Mouse (Mus musculus) lung, postnatal 0 days (tissue): ENCODE results near the gene Kyat1. TPM values are rescaled to one million over a fixed set of nuclear protein-coding genes. Genes with fewer than 3 reads are reported as not detected.

Experiments used
- ATAC-seq: fragments of 200-750 bp; cut with Nextera tagmentation; 2 replicates; pipeline ENCODE4 v1.8.0; 2017; ENCODE audit warnings: moderate library complexity
- DNase-seq: peaks from one replicate; pipeline ENCODE4 v3.0.0-alpha.2; 2016; ENCODE audit warnings: low spot score
- H3K27ac ChIP-seq: fragments of 300-500 bp; sonication (generic); 2 replicates; pipeline ENCODE4 v1.5.1; 2014; ENCODE audit warnings: antibody characterized with exemption, mild to moderate bottlenecking, low read length, mixed read lengths
- H3K27me3 ChIP-seq: fragments of 300-500 bp; sonication (generic); replicated peaks from 2 replicates; pipeline ENCODE4 v1.6.1; 2014; ENCODE audit warnings: low read length, mixed read lengths; ENCODE audit not compliant: insufficient read depth
- H3K36me3 ChIP-seq: fragments of 300-500 bp; sonication (generic); 2 replicates; pipeline ENCODE4 v1.6.1; 2014; ENCODE audit warnings: low read length, mixed read lengths; ENCODE audit not compliant: insufficient read depth
- H3K4me1 ChIP-seq: fragments of 300-500 bp; sonication (generic); 2 replicates; pipeline ENCODE4 v1.6.1; 2014; ENCODE audit warnings: antibody characterized with exemption, low read depth, low read length, mixed read lengths; ENCODE audit not compliant: insufficient read depth
- H3K4me2 ChIP-seq: fragments of 300-500 bp; sonication (generic); replicated peaks from 2 replicates; pipeline ENCODE4 v1.6.1; 2014; ENCODE audit warnings: low read depth, mild to moderate bottlenecking, low read length, moderate library complexity, mixed read lengths
- H3K4me3 ChIP-seq: fragments of 300-500 bp; sonication (generic); 2 replicates; pipeline ENCODE4 v1.5.1; 2014; ENCODE audit warnings: low read depth, low read length
- H3K9ac ChIP-seq: fragments of 300-500 bp; sonication (generic); replicated peaks from 2 replicates; pipeline ENCODE4 v1.6.1; 2014; ENCODE audit warnings: low read depth, mild to moderate bottlenecking
- H3K9me3 ChIP-seq: fragments of 300-500 bp; sonication (generic); 2 replicates; pipeline ENCODE4 v1.6.1; 2016; ENCODE audit warnings: low read length, mixed read lengths
- CTCF ChIP-seq: IDR thresholded peaks from 2 replicates; pipeline ENCODE4 v1.5.1; 2016; ENCODE audit warnings: antibody characterized with exemption, mild to moderate bottlenecking
- EP300 ChIP-seq: IDR thresholded peaks from 2 replicates; pipeline ENCODE4 v1.6.1; 2016; ENCODE audit warnings: antibody characterized with exemption, mild to moderate bottlenecking, control low read depth
- WGBS: fragments of 180-500 bp; shearing (Covaris S2); extraction: QIAGEN DNeasy Blood & Tissue Kit; methylation state at CpG from one replicate; pipeline ENCODE4 v1.1.7; 2014; 5-methylcytosine and 5-hydroxymethylcytosine counted together
- polyA plus RNA-seq: library from polyadenylated mRNA; unstranded; fragments of >200 nt; fragmentation: Nextera tagmentation; extraction: Ambion mirVana; gene quantifications from 2 replicates; pipeline ENCODE4 v1.2.1, GENCODE M21; 2015

Kyat1 gene
- polyA plus RNA-seq, 1 experiment from 2014 or later, result 17.1 TPM

DNA sequence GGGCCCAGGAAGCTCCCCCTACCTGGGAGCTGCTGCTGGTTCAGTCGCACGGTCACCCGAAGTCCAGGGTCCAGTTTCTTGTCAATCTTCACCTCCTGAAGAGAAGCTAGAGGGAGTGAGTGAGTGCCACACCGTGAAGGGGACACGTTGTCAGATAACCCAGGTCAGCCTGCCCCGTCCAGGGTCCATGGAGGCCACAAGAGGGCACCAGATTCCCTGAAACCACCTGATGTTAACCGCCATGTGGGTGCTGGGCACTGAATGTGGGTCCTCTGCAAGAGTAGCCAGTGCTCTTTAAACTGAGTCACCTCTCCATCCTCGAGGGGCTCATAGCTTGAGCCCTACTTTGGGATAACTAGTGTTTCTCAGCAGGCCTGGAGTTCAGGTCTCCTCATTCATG lies 29.8 kb downstream of the Kyat1 start:
- TF ChIP-seq CTCF, result peak; percentile 43
- no peak for TF ChIP-seq EP300
- no peak for DNase-seq
- Histone ChIP-seq H3K36me3 (peaks cover 19% of the 10 kb centered on the region), H3K4me2 (no peak overlapping the region), H3K27me3 (no peaks in the 10 kb centered on the region), H3K4me1 (peaks cover 13% of the 10 kb centered on the region; the same call in 1 of the 2 replicates), H3K27ac (no peak overlapping the region), H3K9ac (no peak overlapping the region), H3K4me3 (no peak overlapping the region), H3K9me3 (no peaks in the 10 kb centered on the region)
- no peak for ATAC-seq
- WGBS, result 90% methylated on average over 8 of the region's 8 CpGs

- 94% methylated on average over 20 of the region's 20 CpGs for WGBS
- H3K4me2 ChIP-seq, result no peak overlapping the region
- ATAC-seq (no peak), DNase-seq (no peak)
- no peak overlapping the region for H3K27ac ChIP-seq
- H3K4me1 ChIP-seq, result peaks cover 13% of the 10 kb centered on the region; the same call in 1 of the 2 replicates
- H3K9me3 ChIP-seq, result no peaks in the 10 kb centered on the region
- no peak overlapping the region for H3K9ac ChIP-seq
- peaks cover 19% of the 10 kb centered on the region for H3K36me3 ChIP-seq
- H3K4me3 ChIP-seq, result no peak overlapping the region
- no peaks in the 10 kb centered on the region for H3K27me3 ChIP-seq
- no peak for TF ChIP-seq CTCF
- TF ChIP-seq EP300, result no peak
Measured at GRCm38 (mm10) chr2:30173541-30174240, 32.0 kb downstream of the Kyat1 start.

- no peak for TF ChIP-seq EP300
- TF ChIP-seq CTCF, result no peak
- no peak for DNase-seq
- no peak; the same call in 1 of the 2 replicates for ATAC-seq
- 1% methylated on average over 19 of the region's 19 CpGs for WGBS
- H3K4me2 ChIP-seq, result peak overlapping the region; percentile 96
- H3K27me3 ChIP-seq, result no peaks in the 10 kb centered on the region
- peak overlapping the region; percentile 86; the same call in 1 of the 2 replicates for H3K27ac ChIP-seq
- peak overlapping the region; percentile 55 for H3K9ac ChIP-seq
- no peaks in the 10 kb centered on the region for H3K9me3 ChIP-seq
- peak overlapping the region; percentile 57 for H3K4me3 ChIP-seq
- H3K36me3 ChIP-seq, result peaks cover 19% of the 10 kb centered on the region
- H3K4me1 ChIP-seq, result peaks cover 5% of the 10 kb centered on the region; the same call in 1 of the 2 replicates
Measured at GRCm38 (mm10) chr2:30171997-30172382, 33.7 kb downstream of the Kyat1 start.

GRCm38 (mm10) chr2:30171371-30171996 lies 34.2 kb downstream of the Kyat1 start, which contains the start of gene Endog:
Gene Endog, plus strand, starts transcription at chr2:30171493.
- H3K4me1 ChIP-seq, result peaks cover 5% of the 10 kb centered on the region; the same call in 1 of the 2 replicates
- peak within 1 kb of the TSS; percentile 57 for H3K4me3 ChIP-seq
- no peaks in the 10 kb centered on the region for H3K27me3 ChIP-seq
- DNase-seq (peak; percentile 92), ATAC-seq (peak; percentile 98)
- H3K36me3 ChIP-seq, result peaks cover 19% of the 10 kb centered on the region
- peak within 1 kb of the TSS; percentile 96 for H3K4me2 ChIP-seq
- H3K27ac ChIP-seq, result peak within 1 kb of the TSS; percentile 86
- TF ChIP-seq CTCF (no peak), EP300 (no peak)
- under 1% methylated on average over 55 of the region's 75 CpGs for WGBS
- no peaks in the 10 kb centered on the region for H3K9me3 ChIP-seq
- H3K9ac ChIP-seq, result peak within 1 kb of the TSS; percentile 55

DNA sequence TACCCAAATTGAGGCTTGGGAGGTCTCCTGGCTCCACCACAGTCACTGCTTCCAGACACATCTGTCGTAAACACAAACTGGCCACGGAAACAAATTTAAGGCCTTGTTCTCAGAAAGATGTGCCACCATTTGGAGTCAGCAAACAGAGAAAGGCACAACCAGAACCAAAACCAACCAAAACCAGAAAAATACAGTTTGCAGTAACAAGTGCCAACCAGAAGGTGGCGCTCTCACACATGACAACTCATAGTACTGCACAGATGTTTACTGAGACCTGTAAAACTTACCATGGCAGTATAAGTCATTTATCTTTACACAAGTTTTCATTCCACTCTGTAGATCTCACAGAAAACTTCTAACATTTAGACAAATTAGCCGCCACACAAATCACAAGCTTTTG lies 39.0 kb downstream of the Kyat1 start:
- Histone ChIP-seq H3K9ac (no peak overlapping the region), H3K36me3 (no peaks in the 10 kb centered on the region), H3K27ac (no peak overlapping the region), H3K4me1 (no peaks in the 10 kb centered on the region), H3K9me3 (no peaks in the 10 kb centered on the region), H3K4me3 (no peak overlapping the region), H3K27me3 (no peaks in the 10 kb centered on the region), H3K4me2 (no peak overlapping the region)
- TF ChIP-seq EP300, result no peak
- TF ChIP-seq CTCF, result peak; percentile 51
- DNase-seq (no peak), ATAC-seq (no peak)
- 62% methylated on average over 4 of the region's 4 CpGs for WGBS

DNA sequence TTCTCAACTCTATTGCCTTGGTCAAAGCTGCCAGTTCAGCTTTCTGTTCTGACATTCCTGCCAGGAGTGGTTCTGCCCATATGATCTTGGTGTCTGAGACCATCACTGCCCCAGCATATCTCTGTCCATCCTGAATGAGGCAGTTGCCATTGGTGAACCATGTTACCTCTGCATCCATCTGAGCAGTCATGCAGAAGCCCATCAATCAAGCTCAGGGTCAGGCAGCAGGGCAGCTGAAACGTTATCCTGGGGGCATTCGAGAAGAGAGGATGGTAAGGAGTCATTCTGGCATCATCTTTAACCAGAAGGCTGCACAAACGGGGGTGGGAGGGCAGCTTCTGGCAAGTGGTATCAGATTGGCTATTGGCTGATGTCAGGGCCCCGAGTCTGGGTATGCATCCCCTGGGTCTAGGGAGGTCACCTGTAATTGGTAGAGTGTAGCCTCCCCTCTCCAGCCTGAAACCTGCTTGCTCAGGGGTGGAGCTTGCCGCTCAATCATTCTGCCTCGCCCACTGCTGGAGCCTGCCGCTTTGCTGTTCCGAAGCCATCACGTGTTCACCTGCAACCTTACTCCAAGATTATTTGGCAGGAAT lies 41.2 kb downstream of the Kyat1 start:
- H3K4me2 ChIP-seq, result no peak overlapping the region
- H3K4me1 ChIP-seq, result no peaks in the 10 kb centered on the region
- TF ChIP-seq EP300, result no peak
- TF ChIP-seq CTCF, result no peak
- 36% methylated on average over 9 of the region's 9 CpGs for WGBS
- no peak overlapping the region for H3K9ac ChIP-seq
- ATAC-seq (no peak), DNase-seq (no peak)
- H3K27ac ChIP-seq, result no peak overlapping the region
- no peaks in the 10 kb centered on the region for H3K27me3 ChIP-seq
- no peaks in the 10 kb centered on the region for H3K9me3 ChIP-seq
- no peaks in the 10 kb centered on the region for H3K36me3 ChIP-seq
- no peak overlapping the region for H3K4me3 ChIP-seq
